Mouse (Mus musculus): ENCODE results near the gene Psmb6.

Gene Psmb6

DNA sequence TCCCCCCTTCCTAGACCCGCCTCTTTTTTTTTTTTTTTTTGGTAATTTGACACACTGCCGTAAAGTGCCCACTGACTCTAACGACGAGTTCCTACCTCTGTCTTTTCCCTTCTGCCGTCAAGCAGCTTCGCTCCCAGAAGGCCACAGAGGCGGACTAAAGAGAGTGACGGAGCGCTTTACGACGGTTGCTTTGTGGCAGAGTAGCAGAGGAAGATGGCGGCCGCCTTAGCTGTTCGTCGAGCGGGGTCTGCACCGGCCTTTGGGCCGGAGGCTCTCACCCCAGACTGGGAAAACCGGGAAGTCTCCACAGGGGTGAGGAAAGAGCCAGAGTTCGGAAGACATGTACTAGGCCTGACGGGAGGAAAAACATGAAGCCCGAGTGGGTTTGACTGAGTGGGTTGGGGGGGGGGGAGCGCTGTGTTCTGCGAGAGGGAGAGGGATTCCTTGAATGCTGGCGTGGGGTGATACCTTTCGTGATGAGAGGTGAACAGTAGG lies at the start of gene Psmb6:
TSS of gene Psmb6 (plus strand) at position 184 of the 495 bp plus-strand sequence.
- DNase-seq, result peak; percentile 95 to 97

- DNase-seq, result no peak
Observed at GRCm38 (mm10) chr11:70485498-70485897, 39.7 kb upstream of the Psmb6 start.

GRCm38 (mm10) chr11:70487816-70488215 lies 37.4 kb upstream of the Psmb6 start:
- no peak for DNase-seq

- no peak for DNase-seq
Observed at GRCm38 (mm10) chr11:70489138-70489537, 36.0 kb upstream of the Psmb6 start.

- peak; percentile 42 to 51 for DNase-seq
Observed at GRCm38 (mm10) chr11:70489684-70490083, 35.5 kb upstream of the Psmb6 start.

DNA sequence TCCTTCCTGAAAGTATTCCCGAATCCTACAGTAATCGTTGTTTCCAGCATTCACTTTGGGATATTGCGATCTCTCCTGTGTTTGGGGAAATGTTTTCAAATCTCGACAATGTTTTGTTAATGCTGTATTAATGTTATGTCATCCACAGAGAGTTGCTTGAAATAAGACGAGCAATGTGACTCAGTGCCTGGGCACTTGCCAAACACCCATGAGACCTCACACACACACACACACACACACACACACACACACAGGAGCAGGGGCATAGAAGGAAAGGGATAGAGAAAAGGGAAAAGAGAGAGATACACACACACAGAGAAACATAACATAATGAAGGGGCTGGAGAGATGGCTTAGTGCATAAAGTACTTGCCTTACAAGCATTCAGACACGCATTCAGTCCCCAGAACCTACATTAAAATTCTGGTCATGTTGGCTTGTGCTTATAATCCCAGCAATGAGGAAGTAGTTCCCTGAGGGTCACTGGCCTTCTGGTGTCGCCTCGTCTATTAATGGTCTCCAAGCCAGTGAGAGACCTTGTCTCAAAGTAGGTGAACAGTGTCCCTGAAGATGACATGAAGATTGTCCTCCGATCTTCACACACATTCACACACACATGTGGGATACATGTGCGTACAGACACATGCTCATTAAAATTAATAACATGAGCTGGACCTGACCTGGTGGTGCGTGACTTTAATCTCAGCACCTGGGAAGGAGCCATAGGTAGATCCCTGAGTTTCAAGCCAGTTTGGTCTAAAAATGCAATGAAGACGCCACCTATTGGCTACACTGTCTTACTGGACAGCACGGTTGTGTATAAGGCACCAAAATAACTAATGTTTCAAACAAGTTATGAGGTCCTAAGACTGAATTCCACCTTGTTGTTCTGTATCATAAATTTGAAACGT lies 25.3 kb upstream of the Psmb6 start:
- peak; percentile 20 to 51 for DNase-seq

GRCm38 (mm10) chr11:70500476-70500812 lies 24.7 kb upstream of the Psmb6 start:
- no peak for DNase-seq

DNA sequence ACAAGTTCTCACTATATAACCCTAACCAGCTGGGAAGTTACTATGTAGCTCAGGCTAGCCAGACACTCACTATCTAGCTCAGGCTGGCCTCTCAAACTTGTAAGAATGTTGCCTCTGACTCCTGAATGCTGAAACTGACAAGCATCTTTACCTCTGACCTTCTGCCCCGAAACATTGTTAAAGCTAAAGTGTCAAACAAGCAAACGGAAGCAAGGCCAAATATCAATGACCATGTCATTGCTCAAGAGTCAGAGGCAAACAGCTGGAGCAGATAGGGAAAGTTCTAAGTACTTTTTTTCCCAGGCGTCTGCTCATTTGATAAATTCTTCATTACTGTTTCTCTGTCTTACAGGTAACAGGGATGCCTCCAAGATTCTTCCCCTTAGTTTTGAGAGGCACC lies 23.1 kb upstream of the Psmb6 start:
- no peak for DNase-seq

DNA sequence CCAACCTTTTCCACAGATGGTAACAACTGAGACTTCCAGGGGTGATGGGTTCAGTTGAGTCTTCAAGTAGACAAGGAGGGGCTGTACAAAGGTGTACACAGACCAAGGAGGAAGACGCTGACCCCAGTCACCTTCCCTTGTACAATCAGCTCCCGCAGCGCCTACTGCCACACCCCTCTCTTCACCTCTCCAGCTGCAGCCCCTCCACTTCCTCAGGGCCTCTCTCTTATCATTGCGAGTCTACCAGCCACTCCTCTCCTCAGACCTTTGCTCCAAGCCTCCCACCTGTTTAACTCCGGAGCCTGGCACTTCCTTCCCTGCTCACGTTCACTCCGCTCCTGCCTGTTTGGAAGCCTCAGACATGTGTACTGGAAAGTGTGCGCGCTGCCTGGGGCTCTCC lies 20.2 kb upstream of the Psmb6 start, which contains the start of gene Tm4sf5:
TSS of gene Tm4sf5 (plus strand) at position 275 of the 400 bp plus-strand sequence.
- DNase-seq, result no peak

DNA sequence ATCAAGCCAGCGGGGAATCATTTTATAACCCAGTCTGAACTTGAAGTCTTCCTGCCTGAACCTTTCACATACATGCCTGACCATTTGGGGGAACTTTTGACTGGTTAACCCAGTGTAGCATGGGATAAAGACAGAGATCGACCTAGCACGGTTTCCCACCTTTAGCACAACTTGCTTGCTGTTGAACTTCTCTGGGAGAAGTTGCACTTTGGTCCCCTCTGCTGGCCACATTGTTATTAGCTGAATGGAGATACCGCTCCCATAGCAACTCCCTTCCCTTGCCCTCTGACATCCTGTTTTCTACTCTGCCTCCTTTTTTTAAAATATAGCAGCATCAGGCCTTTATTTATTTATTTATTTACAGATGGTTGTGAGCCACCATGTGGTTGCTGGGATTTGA lies 18.8 kb upstream of the Psmb6 start:
- DNase-seq, result peak; percentile 68 to 78

- no peak for DNase-seq
Observed at GRCm38 (mm10) chr11:70506962-70507515, 18.1 kb upstream of the Psmb6 start.

- peak; percentile 27 to 51 for DNase-seq
Observed at GRCm38 (mm10) chr11:70509753-70510564, 15.2 kb upstream of the Psmb6 start.

DNA sequence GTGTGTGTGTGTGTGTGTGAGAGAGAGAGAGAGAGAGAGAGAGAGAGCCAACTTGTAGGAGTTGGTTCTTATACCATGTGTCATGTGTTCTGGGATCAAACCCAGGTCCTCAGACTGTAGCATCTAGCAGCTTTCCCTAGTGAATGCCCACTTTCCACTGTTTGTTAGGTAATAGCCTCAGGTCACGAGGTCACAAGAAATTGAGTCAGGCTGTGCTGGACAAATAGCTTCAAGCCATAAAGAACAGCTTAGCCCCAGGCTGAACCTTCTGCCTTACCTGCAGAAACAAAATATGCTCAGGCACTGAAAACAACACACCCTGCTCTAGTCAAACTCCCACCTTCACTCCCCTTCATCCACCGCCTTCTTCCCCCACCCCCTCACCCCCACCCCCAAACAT lies 13.9 kb upstream of the Psmb6 start:
- no peak for DNase-seq

GRCm38 (mm10) chr11:70511825-70512224 lies 13.3 kb upstream of the Psmb6 start:
- DNase-seq, result no peak

DNA sequence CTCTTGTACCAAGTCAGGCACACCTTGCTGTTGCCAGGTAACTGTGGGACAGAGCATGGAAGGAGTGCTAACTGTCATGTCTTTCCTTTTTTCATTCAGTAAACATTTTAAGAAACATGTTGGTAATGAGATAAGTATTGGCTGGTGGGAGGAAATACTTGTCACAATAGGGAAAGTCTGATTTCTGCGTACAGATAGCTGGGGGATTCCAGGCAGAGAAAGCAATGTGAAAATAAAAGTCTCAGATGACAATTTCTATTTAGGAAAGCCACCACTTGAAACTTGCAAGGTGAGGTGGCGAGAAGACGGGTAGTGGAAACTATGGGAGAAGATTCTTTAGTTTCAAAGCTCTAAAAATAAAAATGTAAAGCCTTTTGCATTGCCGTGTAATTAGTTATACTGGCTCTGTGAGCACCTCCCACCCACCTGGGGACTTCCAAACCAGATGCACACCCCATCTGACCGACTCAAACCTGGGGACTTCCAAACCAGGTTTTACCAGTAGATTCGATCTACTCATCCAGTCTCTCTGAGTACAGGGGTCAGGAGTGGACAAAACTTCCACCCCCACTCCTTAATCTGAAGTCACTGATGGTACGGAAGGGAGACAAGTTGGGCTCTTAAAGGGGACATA lies 12.3 kb upstream of the Psmb6 start:
- no peak for DNase-seq

- DNase-seq, result no peak
Observed at GRCm38 (mm10) chr11:70513520-70513919, 11.6 kb upstream of the Psmb6 start.

DNA sequence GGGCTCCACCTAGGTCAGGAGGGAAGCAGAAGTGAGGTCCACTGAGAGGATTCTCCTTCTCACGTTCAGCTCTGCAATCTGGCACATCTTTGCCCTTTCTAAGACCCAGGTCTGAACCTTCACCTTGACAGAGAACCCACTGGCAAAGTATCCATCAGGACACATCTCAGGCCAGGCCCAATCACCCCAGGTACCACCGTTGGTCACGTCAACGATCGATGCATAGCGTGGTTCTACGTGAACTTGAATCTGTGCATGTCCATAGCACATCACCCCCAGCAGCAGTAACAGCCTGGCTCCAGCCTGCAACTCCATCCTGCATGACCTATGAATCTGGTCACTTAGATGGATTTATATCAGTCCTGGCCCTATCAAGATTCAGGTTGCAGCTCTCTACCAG lies 10.9 kb upstream of the Psmb6 start, which contains the start of gene Vmo1:
TSS of gene Vmo1 (minus strand) at position 329 of the 400 bp plus-strand sequence.
- DNase-seq, result no peak

- peak in 1 of 2 experiments; percentile 31 for DNase-seq
Observed at GRCm38 (mm10) chr11:70516352-70516751, 8.8 kb upstream of the Psmb6 start.

GRCm38 (mm10) chr11:70518436-70518835 lies 6.7 kb upstream of the Psmb6 start:
- no peak for DNase-seq

DNA sequence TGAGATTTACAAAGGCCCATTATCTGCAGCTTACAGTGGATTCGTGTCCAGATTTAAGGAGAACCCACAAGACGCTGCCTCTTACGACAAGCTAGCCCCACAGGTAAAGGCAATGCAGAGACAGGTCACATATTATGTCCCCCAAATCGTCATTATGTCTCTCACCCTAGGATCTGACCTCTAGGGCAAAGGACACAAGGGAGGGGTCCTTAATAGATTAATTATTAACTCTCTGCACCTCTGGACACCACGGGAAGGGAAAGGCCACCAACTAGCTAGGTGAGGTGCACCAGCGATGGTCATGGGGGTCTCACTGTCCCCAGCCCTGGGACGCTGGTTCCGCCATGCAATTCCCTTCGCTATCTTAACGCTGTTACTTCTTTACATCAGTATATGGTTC lies 6.2 kb upstream of the Psmb6 start, which contains the start of gene Gltpd2:
TSS of gene Gltpd2 (plus strand) at position 274 of the 400 bp plus-strand sequence.
- DNase-seq, result no peak

GRCm38 (mm10) chr11:70520178-70520769 lies 4.9 kb upstream of the Psmb6 start:
- peak in 1 of 2 experiments; percentile 25 for DNase-seq

All from lung, adult 18-20 months (tissue).